Mouse (Mus musculus): ENCODE data around the gene Ace3. TPM values are rescaled to one million over a fixed set of nuclear protein-coding genes. Genes with fewer than 3 reads are reported as not detected.
A peak's percentile ranks its signal among the peaks of the same experiment; 100 is the strongest.
"Not testable (repeated sequence)": the region's sequence is repeated elsewhere in the genome, so short reads cannot be mapped to it uniquely, and the experiment has no call there.

Ace3 gene
- polyA plus RNA-seq, 1 experiment from 2014 or later: not detected

DNA sequence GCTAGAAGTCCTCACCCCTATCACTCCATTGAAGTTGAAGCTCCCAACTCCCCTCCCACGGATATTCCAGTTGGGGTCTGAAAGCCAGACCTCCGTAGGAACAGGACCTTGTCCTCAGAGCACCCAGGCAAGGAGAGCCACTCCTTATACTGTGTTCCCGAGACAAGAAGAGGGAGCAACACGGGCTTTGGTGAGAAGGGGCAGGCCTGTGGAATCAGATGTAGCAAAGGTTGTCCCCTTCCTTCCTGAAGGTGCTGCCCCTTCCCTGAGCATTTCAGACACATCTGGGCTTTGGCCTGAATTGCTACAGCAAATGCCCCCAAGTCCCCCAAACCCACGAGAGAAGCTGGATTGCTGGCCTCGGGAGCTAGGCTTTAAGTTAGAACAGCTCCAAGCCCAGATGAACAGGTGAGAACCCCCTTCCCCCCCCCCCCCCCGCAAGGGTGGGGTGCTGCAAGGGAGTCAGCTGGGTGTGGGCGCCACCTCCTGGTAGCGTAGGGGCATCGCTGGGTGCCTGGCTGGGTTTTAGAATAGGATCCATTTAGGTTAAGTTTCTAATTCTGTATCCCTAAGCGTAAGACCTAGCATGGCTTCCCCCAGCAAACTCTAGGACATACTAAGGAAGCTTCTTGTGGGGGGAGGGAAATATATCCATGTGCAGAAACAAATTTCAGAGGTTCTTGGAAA is 32.1 kb downstream of the Ace3 start:
- no peak overlapping the region for H3K27ac ChIP-seq
- no peak overlapping the region for H3K9ac ChIP-seq
- no peak overlapping the region for H3K4me3 ChIP-seq
- no peak overlapping the region for H3K4me2 ChIP-seq
- H3K9me3 ChIP-seq: no peaks in the 10 kb centered on the region
- no peaks in the 10 kb centered on the region for H3K36me3 ChIP-seq (replicated peaks)
- WGBS: 42% methylated on average over 10 of the region's 11 CpGs
- H3K27me3 ChIP-seq (replicated peaks): no peaks in the 10 kb centered on the region
- no peaks in the 10 kb centered on the region for H3K4me1 ChIP-seq
- ATAC-seq (replicated peaks): no peak; the same call in 1 of the 2 replicates

DNA sequence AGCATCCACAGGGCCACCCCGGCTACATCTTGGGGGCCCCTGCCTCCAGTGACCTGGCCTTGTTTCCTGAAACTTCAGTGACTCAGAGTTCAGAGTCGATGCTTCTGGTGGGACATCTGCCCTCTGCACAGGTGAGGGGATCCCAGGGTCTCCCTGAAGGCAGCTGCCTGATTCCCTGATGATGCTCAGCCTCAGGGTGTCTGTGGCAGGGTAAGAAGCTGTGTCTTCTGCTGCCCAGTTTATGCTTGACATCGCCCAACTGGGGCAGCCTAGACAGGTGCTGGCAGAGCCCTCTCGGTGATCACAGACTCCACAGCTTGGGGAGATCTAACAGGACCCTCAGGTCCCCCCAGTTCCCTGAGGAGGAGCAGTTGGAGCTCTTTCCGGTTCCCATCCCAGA is 33.1 kb downstream of the Ace3 start:
- no peak overlapping the region for H3K9ac ChIP-seq
- no peak overlapping the region for H3K4me2 ChIP-seq
- ATAC-seq (replicated peaks): peak; percentile 27; the same call in 1 of the 2 replicates
- no peaks in the 10 kb centered on the region for H3K27me3 ChIP-seq (replicated peaks)
- H3K4me3 ChIP-seq: no peak overlapping the region
- H3K9me3 ChIP-seq: no peaks in the 10 kb centered on the region
- H3K4me1 ChIP-seq: no peaks in the 10 kb centered on the region
- H3K36me3 ChIP-seq (replicated peaks): no peaks in the 10 kb centered on the region
- WGBS: 88% methylated on average over 5 of the region's 5 CpGs
- H3K27ac ChIP-seq: no peak overlapping the region

DNA sequence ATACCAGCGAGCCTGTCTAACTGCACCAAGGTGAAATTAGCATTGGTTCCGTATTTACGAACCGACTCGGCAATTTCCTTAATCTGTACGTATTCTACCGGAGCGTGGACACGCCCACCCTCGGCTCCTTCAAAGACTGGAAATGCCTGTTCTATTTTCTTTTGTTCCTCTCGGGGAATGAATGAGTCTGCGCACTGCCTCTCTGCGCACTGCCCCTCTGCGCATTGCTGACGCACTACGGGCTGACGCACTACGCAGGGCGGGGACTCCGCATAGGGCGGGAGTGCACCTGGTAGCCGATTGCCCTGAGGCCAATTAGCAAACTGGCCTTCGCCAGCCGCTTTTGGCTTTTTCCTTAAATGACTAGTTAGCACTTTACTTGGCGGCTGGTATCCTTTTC is 37.6 kb downstream of the Ace3 start:
- H3K27me3 ChIP-seq (replicated peaks); ATAC-seq (replicated peaks); H3K36me3 ChIP-seq (replicated peaks); H3K9ac ChIP-seq; H3K9me3 ChIP-seq: not testable (repeated sequence)
- Histone ChIP-seq H3K4me3 (peak overlapping the region; percentile 29), H3K4me2 (peak overlapping the region; percentile 27; the same call in 1 of the 2 replicates), H3K4me1 (peaks cover 13% of the 10 kb centered on the region), H3K27ac (peak overlapping the region; percentile 71)
- 50% methylated on average over 13 of the region's 25 CpGs for WGBS

DNA sequence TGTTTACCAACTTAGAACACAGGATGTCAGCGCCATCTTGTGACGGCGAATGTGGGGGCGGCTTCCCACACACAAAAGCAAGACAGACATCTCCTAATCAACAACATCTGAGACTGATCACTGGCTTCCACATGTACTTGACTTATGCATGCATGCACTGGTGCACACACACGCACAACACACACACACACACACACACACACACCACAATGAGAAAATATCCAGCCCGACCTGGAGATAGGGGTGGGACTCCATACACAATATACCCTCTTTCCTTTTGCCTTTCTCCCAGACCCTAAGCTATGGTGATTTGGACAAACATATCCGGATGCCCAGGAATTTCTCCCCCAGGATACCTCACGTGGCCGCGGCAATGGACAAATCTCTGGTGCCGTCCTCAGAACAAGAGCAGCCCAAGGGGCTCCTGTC is 39.0 kb downstream of the Ace3 start:
- Histone ChIP-seq H3K27ac (peak overlapping the region; percentile 79), H3K4me1 (peaks cover 21% of the 10 kb centered on the region), H3K36me3 (replicated peaks) (no peaks in the 10 kb centered on the region), H3K9me3 (no peaks in the 10 kb centered on the region), H3K4me3 (0 out of 2 replicates have a peak overlapping the region, but pooled peaks have one; percentile 10), H3K9ac (peak overlapping the region; percentile 29; the same call in 1 of the 2 replicates), H3K27me3 (replicated peaks) (no peaks in the 10 kb centered on the region), H3K4me2 (peak overlapping the region; percentile 45)
- WGBS: 38% methylated on average over 11 of the region's 11 CpGs
- no peak for ATAC-seq (replicated peaks)

DNA sequence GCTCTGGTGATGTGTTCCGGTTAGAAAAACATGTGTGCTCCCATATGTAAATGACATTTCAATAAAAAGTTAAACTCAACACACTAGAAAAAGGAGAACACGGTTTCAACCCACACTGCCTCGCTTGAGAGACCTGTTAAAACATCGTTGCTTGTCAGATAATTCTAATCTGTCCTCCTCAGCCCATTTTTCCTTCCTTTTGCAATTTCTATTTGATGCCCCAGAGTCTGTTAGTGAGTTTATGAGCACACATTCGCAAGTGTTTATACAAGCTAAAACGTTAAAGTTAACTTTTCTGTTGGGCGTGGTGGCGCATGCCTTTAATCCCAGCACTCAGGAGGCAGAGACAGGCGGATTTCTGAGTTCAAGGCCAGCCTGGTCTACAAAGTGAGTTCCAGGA is 40.5 kb downstream of the Ace3 start:
- Histone ChIP-seq H3K4me1 (peaks cover 35% of the 10 kb centered on the region), H3K9me3 (no peaks in the 10 kb centered on the region), H3K4me2 (no peak overlapping the region), H3K27ac (no peak overlapping the region), H3K27me3 (replicated peaks) (no peaks in the 10 kb centered on the region), H3K36me3 (replicated peaks) (no peaks in the 10 kb centered on the region), H3K9ac (no peak overlapping the region), H3K4me3 (no peak overlapping the region)
- 85% methylated on average over 9 of the region's 9 CpGs for WGBS
- ATAC-seq (replicated peaks): no peak

DNA sequence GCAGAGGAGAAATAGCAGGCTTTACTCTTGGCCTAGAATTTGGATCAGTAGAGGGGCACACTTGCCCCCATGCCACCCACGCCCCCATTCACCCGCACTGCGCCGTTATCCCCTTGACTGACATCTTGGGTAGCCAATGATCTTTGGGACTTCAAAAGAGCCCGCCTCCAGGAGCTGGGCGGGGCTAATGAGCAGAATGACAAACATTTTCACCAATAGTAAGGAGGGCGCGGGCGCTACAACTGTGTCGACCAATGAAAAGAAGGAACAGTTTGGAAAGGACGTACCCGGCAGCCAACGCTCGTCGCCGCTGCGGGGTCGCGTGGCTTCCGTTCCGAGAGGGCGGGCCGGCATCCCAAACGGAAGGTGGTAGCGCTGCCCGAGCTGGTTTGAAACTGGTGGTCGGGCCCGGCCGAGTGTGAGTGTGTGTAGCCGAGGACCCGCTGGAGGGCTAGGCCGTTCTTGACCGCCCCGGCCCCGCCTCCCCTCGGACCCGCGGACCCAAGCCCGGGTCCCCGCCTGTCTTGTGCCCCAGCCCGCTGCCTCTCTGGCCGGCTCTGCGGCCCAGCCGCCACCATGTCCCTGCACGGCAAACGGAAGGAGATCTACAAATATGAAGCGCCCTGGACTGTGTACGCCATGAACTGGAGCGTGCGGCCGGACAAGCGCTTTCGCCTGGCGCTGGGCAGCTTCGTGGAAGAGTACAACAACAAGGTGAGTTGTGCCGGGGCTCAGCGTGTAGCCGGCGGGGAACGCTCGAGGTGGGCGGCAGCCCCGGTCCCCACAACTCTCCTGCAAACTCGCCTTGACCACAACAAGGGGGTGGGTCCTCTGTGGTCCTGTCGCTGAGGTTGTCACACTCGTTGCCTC is 42.3 kb downstream of the Ace3 start, which contains the start of gene Dcaf7:
TSS of gene Dcaf7 (plus strand) at position 325 of the 870 bp plus-strand sequence.
- H3K4me3 ChIP-seq: peak within 1 kb of the TSS; percentile 90
- peak within 1 kb of the TSS; percentile 92 for H3K27ac ChIP-seq
- H3K9me3 ChIP-seq: no peaks in the 10 kb centered on the region
- peak within 1 kb of the TSS; percentile 71 for H3K4me2 ChIP-seq
- peak within 1 kb of the TSS; percentile 89 for H3K9ac ChIP-seq
- no peaks in the 10 kb centered on the region for H3K27me3 ChIP-seq (replicated peaks)
- H3K4me1 ChIP-seq: peaks cover 39% of the 10 kb centered on the region
- no peaks in the 10 kb centered on the region for H3K36me3 ChIP-seq (replicated peaks)
- WGBS: under 1% methylated on average over 66 of the region's 66 CpGs
- peak; percentile 98 for ATAC-seq (replicated peaks)

DNA sequence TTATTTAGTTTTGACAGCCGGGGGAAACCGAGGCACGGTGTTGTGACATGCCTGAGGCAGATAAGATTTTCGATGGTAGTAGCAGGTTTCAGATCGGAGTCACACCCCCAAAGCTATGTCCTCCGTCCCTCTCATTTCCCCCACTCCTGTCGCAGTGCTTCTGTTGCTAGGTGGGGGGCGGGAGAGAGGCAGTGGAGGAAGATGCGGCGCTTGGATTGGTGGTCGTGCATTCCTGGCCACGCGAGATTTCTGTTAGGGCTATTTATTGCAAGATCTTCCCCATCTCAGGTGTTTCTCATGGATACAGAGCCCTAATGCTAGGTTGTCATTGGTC is 42.9 kb downstream of the Ace3 start:
- 0% methylated on average over 13 of the region's 13 CpGs for WGBS
- peak overlapping the region; percentile 89 for H3K9ac ChIP-seq
- H3K4me3 ChIP-seq: peak overlapping the region; percentile 90
- no peaks in the 10 kb centered on the region for H3K27me3 ChIP-seq (replicated peaks)
- H3K27ac ChIP-seq: peak overlapping the region; percentile 92
- H3K9me3 ChIP-seq: no peaks in the 10 kb centered on the region
- peaks cover 39% of the 10 kb centered on the region for H3K4me1 ChIP-seq
- peak overlapping the region; percentile 71 for H3K4me2 ChIP-seq
- no peaks in the 10 kb centered on the region for H3K36me3 ChIP-seq (replicated peaks)
- peak; percentile 49 for ATAC-seq (replicated peaks)

DNA sequence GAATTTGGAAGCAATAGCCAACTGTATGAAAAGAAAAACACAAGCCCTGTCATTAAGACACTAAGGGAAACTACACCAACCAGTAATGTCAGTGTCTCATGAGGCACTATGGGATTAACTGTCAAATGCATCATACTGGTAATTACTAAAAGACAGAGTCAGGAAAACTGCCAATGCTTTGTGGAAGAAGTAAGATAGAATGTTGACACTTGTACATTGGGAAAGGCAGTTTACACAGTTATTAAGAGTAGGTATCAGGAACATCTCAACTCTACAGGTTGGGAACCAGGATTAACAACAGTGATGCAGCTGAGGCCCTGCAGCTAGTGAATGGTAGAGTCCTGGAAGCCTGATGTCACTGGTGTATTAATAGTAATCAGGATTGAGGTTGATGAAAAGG is 49.9 kb downstream of the Ace3 start:
- Histone ChIP-seq H3K4me2 (no peak overlapping the region), H3K9me3 (no peaks in the 10 kb centered on the region), H3K36me3 (replicated peaks) (peaks cover 18% of the 10 kb centered on the region), H3K27ac (no peak overlapping the region), H3K4me3 (no peak overlapping the region), H3K27me3 (replicated peaks) (no peaks in the 10 kb centered on the region), H3K4me1 (peaks cover 9% of the 10 kb centered on the region), H3K9ac (no peak overlapping the region)
- ATAC-seq (replicated peaks): no peak

DNA sequence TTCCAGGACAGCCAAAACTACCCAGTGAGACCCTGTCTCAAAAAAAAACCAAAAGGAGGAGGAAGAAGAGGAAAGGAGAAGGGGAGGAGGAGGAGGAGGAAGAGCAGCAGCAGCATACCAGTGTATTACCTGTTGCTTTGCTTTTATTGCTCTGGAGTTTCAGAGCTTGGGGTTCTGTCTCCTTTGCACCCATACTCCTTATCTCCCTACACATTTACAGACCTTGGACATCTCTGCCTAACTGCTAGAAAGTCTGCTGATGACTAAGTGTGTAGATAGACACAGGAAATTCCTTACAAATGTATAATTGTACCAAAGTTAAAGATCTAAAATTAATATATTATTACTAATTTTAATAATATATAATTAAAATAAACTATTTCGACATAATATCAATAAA is 50.8 kb downstream of the Ace3 start:
- no peak overlapping the region for H3K4me2 ChIP-seq
- no peak overlapping the region for H3K27ac ChIP-seq
- H3K4me3 ChIP-seq: no peak overlapping the region
- 99% methylated on average over 1 of the region's 1 CpGs for WGBS
- H3K27me3 ChIP-seq (replicated peaks): no peaks in the 10 kb centered on the region
- ATAC-seq (replicated peaks): no peak
- H3K9ac ChIP-seq: no peak overlapping the region
- no peaks in the 10 kb centered on the region for H3K9me3 ChIP-seq
- peaks cover 22% of the 10 kb centered on the region for H3K36me3 ChIP-seq (replicated peaks)
- H3K4me1 ChIP-seq: 0 out of 2 replicates have a peak, but pooled peaks cover 4% of the 10 kb centered on the region

DNA sequence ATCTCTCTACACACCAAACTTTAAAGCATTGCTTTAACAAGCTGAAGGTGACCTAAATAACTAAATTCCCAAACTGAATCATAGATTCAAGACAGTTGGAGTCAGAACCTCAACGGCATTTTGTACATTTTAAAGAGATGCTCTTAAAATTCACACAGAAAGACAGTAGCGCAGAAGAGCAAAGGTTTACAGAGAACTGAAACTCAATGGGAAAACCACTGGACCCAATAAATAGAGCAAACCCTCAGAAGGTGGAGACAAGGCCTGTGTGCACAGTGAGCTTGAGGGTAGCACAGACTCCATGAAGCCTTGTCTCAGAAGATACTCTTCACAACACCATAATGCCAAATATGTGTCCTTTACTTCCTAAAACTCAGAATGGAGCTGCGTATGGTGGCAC is 51.3 kb downstream of the Ace3 start:
- no peaks in the 10 kb centered on the region for H3K27me3 ChIP-seq (replicated peaks)
- no peak overlapping the region for H3K9ac ChIP-seq
- 0 out of 2 replicates have a peak, but pooled peaks cover under 1% of the 10 kb centered on the region for H3K4me1 ChIP-seq
- peaks cover 22% of the 10 kb centered on the region for H3K36me3 ChIP-seq (replicated peaks)
- no peak for ATAC-seq (replicated peaks)
- H3K27ac ChIP-seq: no peak overlapping the region
- no peaks in the 10 kb centered on the region for H3K9me3 ChIP-seq
- no peak overlapping the region for H3K4me2 ChIP-seq
- H3K4me3 ChIP-seq: no peak overlapping the region
- 98% methylated on average over 3 of the region's 3 CpGs for WGBS

DNA sequence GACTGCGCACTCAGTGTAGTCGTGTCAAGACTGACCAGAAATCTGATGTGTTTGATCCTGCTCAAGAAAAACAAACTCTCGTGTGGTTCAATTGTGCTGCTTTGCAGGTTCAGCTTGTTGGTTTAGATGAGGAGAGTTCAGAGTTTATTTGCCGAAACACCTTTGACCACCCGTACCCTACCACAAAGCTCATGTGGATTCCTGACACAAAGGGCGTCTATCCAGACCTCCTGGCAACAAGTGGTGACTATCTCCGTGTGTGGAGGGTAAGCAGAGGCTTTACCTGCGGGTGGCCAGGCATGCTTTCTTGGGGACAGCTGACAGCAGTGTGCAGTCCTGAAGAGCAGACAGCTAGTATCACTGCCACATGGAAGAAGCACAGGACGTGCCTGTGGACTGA is 52.1 kb downstream of the Ace3 start:
- H3K27ac ChIP-seq: no peak overlapping the region
- H3K9ac ChIP-seq: no peak overlapping the region
- H3K4me2 ChIP-seq: no peak overlapping the region
- no peak overlapping the region for H3K4me3 ChIP-seq
- no peaks in the 10 kb centered on the region for H3K4me1 ChIP-seq
- no peaks in the 10 kb centered on the region for H3K9me3 ChIP-seq
- no peak for ATAC-seq (replicated peaks)
- 90% methylated on average over 9 of the region's 9 CpGs for WGBS
- no peaks in the 10 kb centered on the region for H3K27me3 ChIP-seq (replicated peaks)
- peaks cover 29% of the 10 kb centered on the region for H3K36me3 ChIP-seq (replicated peaks)

DNA sequence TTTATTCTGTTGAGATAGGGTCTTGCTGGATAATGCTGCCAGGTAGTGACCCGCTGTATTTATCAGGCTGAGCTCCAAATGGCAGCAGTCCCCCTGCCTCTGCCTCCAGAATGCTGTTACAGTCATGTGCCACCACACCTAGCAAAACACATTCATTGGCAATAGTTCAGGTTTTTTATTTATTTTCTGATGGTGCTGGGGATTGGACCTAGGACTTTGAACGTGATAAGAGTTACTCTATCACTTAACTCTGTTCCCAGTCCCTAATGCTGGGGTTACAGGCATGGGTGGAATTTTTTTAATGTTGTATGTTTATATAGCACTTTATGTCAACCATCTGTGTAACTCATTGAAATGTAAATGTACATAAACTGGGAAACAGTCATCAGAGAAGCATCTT is 59.4 kb downstream of the Ace3 start:
- Histone ChIP-seq H3K4me3 (no peak overlapping the region), H3K9me3 (no peaks in the 10 kb centered on the region), H3K4me2 (no peak overlapping the region), H3K4me1 (no peaks in the 10 kb centered on the region), H3K9ac (no peak overlapping the region), H3K27me3 (replicated peaks) (no peaks in the 10 kb centered on the region), H3K27ac (no peak overlapping the region), H3K36me3 (replicated peaks) (peaks cover 72% of the 10 kb centered on the region)
- ATAC-seq (replicated peaks): no peak
- WGBS: 90% methylated on average over 2 of the region's 2 CpGs

Data from midbrain, embryonic 15.5 days (tissue).